Mouse (Mus musculus): ENCODE measurements around the gene Zfp771.

The Zfp771 gene

DNA sequence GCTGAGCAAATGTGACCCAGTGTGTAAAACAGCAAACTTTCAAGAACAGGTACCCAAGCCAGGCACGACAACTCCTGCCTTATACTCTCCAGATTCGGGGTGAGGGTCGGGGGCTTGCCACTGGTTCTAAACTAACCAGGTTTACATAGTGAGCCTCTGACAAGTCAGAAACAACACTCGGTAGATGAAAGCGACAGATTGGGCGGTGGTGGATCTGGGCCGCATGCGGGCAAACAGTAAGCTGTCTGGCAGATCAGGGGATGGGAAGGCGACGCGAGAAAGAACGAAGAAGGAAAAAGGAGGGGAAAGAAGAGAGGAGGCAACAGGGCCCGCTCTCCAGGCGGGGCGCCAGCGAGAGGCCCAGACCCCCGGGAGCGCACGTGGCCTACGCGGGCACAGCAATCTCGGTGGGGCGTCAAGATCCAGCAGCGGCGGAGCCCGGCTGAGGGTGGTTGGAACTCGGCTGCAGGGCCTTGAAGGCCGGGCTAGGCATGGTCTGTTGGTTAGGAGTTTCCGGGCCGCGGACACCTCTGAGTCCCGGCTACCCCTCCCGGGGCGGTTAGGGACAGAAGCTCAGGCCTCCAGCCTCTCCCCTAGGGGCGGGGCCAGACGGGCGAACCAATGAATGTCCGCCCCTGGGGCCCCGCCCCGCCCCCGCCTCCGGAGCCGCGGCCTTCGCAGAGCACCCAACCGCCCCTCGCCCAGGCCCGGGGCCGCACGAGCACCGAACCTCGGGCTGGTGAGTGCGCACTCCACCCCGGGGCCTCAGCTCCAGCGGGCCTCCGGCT, at the start of gene Zfp771:
Gene Zfp771, plus strand, starts transcription at position 405 of the 788 bp plus-strand sequence.
- CTCF ChIA-PET = no interaction called here

DNA sequence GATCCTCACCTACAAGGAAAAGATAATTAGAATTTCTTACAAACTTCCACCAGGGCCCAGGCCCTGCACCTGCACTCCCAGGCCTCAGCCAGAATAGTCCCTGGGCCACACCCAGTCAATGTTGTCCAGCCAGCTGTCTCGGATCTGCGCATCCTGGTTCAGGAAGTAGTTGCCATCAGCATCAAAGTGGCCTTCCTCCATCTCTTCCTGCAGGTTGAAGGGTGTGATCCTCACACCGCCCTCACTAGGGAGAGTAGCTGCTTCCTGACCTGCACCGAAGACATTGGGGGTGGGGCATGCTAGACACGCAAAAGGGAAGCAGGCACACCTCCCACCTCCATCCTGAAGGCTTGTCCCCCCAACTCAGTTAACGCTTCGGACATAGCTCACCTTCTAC, 49.4 kb upstream of the Zfp771 start:
- CTCF ChIA-PET = no interaction called here

DNA sequence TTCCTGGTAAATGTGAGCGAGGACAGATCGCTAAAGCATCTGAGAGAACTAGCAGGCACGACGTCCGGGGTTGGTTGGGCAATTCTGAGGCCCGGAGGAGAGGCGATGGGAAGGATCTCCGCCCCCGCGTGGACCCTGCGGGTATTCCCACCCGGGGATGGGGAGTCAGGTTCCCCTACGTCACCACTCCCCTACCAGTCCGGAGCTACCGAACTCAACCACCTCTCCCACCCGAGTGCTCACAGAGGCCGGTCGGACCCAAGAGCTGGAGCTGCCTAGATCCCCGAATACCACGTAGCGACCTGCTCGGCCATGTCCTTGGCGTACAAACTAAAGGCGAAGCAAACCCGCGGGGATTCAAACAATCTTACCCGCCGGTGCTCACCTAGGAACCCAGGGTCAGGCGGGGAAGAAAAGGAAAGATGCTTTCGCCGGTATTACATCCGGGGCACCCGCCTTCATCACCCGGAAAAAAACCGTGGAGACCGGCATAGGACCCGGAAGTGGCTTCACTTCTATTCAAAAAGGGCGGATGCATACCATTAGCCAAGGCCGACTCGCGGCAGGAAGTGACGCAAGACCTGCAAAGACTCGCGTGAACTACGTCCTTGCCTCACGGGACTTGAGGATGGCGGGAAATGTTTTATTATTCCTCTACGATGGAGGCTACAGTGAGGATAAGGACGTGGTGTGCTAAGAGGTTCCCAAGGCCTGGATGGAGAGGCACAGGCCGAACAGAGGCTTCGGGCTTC, 48.4 kb upstream of the Zfp771 start, which contains the start of gene Cd2bp2:
Gene Cd2bp2, minus strand, starts transcription at position 507 of the 752 bp plus-strand sequence.
- CTCF ChIA-PET = no interaction called here

DNA sequence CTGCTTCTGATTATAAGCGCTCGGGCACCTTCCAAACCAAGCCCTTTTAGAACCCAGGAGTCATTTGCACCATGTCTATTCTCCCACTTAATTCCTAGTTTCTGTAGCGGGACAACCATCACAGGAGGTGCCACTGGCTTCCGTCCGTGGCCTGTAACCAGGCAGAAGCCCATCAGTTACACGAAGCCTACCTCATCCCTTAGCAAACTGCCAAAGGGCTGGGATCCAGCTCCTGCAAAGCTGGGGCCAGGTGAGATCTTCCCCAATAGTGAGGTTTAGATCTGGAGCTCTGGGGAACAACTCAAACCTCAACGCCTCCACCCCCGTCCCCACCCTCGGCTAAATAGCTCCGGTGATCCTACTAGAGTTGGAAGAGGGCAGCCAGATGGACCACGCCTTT, 47.6 kb upstream of the Zfp771 start:
- CTCF ChIA-PET = no interaction called here

DNA sequence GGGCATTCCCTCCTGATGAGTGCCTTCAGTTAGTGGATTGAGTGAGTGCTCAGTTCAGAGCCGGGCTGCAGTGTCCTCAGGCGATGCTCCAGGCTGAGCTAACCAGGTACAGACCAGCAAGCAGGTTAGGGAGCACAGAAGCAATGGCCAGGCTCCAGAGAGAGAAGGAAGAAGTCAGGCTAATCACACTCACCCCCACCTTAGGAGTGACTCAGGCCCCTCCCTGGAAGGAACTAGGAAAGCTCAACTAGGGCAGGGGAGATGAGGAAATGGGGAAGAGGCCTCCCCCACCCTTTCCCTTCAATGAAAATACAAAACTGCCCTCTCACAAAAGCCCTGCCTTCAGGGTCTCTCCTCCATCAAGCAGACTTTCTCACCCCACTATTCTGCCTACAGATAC, 37.5 kb upstream of the Zfp771 start:
- CTCF ChIA-PET = no interaction called here

DNA sequence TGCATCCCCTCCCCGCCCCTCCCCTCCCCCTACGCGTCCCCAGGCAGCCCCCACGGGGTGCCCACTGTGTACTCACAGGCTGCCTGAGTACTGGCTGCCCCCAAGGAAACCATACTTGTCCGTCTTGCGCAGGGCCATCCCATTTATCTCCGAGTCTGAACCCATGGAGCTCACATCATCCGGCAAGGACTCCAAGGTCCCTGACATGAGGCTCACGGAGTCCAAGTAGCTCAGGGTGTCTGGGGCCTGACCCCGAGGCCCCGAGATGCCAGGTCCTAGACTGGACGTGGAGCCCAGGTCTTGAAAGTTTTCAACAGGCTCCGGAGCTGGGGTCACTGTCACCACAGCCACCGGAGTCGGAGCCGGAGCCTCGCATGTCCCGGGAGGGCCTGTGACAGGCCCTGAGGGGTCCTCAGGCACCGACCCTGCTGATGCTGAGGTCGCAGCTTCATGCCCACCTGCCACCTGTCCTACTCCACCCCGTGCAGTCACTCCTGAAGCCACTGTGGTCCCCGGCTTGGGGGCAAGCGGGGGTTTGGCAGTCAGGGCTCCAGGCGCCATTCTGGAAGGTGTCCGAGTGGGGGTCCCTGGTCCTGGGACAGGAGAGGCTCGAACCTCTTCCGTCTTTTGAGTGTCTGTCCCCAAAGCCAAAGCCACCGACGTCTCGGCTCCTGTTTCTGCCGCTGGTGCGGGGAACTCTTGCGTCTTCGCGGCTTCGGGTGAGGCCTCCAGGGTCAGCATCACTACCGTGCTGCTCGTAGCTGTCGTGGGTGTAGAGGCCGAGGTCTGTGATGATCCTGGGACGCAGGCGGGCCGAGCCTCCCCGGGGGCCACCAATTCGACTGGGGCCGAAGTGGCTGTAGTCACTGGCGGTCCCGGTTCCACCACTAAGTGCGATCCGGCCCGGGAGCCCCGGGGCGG, 36.4 kb upstream of the Zfp771 start:
- CTCF ChIA-PET = no interaction called here

DNA sequence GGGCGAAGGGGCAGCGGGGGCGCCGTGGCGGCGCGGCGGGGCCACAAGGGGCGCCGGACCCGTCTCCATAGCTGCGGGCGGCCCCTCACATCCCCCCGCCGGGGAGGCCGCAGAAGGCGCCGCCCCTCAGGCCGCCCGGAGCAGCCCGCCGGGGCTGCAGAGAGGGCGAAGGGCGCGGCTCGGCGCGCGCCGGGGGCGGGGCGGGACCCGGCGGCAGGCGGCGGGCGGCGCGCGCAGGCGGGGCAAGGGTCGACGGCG, 35.9 kb upstream of the Zfp771 start, which contains the start of gene Tbc1d10b:
Gene Tbc1d10b, minus strand, starts transcription at position 174 of the 258 bp plus-strand sequence.
- CTCF ChIA-PET = no interaction called here

DNA sequence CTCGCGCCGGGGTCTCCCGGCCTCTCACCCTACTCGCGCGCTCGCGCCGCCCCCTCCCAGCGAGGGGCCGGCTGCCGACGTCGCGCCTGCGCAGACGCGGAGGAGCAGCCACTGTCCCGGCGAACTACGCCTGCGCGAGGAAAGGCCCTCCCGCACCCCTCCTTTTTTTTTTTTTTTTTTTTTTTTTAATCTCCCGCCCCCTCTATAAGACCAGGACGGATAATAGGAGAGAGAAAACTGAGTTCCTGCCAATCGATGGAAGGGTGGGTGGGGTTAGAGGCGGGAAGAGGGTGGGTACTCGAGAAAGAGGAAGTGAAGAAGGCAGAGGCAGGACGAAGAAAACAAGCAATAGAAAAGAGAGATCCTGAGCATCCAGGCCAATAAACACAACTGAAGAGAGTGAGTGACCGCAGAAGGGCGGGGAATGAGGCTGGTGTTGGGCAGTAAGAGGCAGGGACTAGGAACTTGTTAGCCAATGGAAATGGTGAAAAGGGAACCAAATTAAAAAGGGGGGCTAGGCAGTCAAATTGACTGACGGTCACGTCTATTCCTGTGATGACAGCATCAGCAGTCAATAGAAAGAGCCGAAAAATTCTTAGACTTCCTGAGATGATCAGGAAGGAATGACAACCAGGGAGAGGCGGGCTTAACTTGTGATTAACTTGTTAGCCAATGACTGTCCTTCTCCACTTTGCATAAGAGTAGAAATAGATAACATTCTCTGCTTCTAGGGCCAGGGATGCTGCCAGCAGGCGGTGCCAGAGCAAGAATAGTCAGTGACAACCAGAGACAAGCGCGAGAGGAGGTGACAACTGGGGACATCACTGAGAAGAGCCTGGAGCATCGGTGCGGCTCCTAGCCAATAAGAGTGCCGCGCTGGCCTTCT, 35.3 kb upstream of the Zfp771 start, which contains the start of gene Mylpf:
Gene Mylpf, plus strand, starts transcription at position 338 of the 886 bp plus-strand sequence.
- CTCF ChIA-PET = no interaction called here

DNA sequence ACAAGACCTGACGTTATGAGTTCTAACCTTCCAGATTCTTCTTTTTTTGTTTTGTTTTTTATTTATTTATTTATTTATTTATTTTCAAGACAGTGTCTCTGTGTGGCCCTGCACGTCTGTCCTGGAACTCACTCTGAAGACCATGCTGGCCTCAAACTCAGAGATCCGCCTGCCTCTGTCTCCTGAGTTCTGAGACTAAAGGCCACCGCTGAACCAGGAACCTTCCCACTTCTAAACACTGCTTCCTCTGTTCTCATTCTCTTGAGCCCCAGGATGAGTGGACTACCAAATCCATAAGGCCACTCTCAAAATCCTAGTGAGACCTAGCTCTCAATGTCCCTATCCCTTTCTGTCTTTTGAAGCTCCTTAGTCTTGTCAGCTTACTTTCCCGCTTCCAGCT, 34.2 kb upstream of the Zfp771 start:
- CTCF ChIA-PET = interaction anchor here (0.5 kb wide), 1 partner anchor 185 kb away, joined by 4 read pairs; no protein-coding TSS in a partner anchor

DNA sequence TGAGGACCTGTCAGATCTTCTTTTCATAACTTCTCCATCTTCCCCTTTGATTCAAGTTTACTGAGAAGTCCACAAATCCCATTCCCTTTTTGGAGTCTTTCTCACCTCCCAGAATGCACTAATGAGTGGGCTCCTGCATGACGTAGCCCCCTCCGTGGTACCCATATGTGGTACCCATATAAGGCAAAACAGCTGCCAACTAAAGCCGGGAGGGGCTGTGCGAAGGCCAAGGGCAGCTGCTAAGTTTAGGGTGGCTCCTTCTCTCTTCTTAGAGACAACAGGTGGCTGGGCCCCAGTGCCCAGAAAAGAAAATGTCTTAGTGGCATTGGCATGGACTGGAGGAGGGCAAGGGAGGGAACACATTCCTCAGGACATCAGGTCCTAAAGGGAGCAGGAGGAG, 33.8 kb upstream of the Zfp771 start:
- CTCF ChIA-PET = interaction anchor here (0.6 kb wide), 1 partner anchor 867 kb away, joined by 4 read pairs; no protein-coding TSS in a partner anchor

DNA sequence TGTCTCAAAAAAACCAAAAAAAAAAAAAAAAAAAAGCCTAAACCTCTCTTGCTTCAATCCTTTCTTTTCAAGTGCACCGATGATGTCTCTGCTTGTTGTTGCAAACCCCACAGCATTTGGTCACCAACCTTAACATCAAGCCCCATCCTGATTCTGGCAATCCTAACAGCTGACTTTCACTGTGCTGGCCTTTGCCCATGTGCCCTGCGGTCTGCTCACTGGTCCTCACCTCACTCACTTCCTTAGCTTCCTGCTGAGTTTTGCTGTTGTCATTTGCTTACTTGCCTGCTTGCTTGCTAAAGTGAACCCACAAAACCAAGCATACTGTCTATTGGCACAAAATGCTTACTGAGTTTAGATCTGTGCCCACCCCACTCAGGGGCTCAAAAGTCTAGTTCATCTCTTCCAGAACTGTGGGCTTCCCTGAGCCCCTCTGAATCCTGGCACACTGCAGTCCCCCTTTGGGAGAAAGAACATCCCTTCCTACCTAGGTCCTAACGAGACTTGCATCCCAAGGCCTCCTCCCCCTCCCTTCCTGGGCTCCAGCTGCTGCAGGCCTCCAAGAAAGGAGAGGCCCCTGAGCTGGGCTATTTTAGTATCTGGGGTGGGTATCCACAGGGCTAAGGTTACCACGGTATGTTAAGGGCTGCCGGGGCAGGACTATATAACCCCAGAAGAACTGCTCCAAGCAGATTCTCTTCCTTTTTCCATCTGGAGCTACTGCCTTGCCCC, 32.9 kb upstream of the Zfp771 start:
- CTCF ChIA-PET = interaction anchor here (0.6 kb wide), 1 partner anchor 715 kb away, joined by 3 read pairs; no protein-coding TSS in a partner anchor

DNA sequence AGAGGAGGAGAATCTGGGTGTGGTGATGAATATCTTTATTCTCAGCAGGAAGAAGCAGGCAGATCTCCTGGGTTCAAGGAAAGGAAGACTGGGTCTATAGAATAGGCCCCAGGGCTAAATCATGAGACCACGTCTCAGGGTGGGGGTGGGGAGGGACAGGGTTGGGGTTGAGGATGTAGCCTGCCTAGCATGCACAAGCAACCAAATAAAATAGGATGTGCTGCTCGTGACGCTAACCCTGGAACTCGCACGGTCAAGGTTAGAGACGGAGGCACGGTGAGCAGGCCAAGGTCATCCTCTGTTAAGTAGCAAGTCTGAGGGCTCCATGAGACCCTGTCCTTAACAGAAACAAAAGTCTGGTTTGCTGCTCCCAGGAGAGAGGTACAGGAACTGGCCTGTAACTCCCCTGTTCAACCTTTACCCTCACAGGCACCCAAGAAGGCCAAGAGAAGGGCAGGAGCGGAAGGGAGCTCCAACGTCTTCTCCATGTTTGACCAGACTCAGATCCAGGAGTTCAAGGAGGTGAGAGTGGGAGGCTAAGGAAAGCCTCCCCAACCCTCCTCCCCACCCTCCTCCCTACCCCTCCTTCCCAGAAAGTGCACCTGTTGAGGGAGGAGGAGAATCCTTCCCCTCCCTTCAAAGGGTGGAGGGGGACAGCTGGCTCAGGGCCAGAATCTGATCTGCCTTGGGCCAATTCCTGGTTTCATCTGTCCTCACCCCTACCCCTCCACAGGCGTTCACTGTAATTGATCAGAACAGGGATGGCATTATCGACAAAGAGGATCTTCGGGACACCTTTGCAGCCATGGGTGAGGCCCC, 31.4 kb upstream of the Zfp771 start:
- CTCF ChIA-PET = interaction anchor here (0.5 to 1.1 kb wide), 3 partner anchors 28 to 91 kb away, joined by 3 to 4 read pairs (median 3); no protein-coding TSS in a partner anchor

DNA sequence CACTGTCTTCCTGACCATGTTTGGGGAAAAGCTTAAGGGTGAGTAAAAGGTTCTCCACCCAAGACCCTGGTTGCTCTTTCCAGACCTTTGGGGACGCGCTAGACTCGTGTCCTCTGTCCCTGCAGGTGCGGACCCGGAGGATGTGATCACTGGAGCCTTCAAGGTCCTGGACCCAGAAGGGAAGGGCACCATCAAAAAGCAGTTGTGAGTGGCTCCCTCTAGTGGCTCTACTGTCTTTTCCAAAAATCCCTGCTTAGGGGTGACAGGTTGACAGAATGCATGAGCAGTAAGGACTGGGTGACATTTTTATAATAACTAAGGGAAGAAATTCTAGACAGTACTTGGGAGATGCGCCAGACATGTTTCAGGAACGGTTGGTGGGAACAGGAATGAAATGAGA, 30.6 kb upstream of the Zfp771 start:
- CTCF ChIA-PET = interaction anchor here (0.7 to 1.1 kb wide), 3 partner anchors 14 to 90 kb away, joined by 3 to 6 read pairs (median 4); no protein-coding TSS in a partner anchor

DNA sequence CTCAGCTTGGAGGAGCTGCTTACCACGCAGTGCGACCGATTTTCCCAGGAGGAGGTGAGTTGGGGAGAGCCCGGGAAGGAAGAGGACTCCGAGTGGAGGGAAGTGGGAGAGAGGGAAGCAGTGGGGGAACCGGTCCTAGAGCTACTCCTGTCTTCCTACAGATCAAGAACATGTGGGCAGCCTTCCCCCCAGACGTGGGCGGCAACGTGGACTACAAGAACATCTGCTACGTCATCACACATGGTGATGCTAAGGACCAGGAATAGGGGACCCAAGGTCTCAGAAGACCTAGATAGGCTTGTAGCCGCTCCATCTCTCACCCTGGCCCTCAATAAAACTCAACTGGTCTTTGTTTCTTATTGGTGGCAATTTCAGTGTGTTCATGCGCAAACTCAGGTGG, 30.1 kb upstream of the Zfp771 start:
- CTCF ChIA-PET = interaction anchor here (0.7 to 1.1 kb wide), 3 partner anchors 14 to 103 kb away, joined by 3 to 10 read pairs (median 6); no protein-coding TSS in a partner anchor

DNA sequence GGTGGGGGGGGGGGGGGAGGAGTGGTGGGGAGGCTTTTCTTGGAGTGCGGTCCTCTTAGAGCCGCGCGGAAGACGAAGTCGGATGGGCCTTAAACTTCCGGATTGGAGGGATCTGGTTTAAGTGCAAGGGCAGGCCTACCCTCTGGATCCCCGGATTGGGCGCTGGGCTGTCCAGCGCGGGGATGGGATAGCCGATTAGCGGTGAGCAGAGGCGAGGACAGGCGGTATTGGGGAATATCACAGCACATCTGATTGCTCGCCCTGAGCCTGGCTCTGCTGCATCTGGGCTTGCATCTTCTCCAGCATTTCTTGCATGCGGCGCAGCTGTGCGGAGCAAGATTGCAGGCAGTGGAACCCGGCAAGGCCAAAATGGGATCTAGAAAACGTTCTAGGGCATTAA, 29.6 kb upstream of the Zfp771 start:
- CTCF ChIA-PET = interaction anchor here (0.7 to 1.1 kb wide), 2 partner anchors 13 to 104 kb away, joined by 6 to 10 read pairs; no protein-coding TSS in a partner anchor

DNA sequence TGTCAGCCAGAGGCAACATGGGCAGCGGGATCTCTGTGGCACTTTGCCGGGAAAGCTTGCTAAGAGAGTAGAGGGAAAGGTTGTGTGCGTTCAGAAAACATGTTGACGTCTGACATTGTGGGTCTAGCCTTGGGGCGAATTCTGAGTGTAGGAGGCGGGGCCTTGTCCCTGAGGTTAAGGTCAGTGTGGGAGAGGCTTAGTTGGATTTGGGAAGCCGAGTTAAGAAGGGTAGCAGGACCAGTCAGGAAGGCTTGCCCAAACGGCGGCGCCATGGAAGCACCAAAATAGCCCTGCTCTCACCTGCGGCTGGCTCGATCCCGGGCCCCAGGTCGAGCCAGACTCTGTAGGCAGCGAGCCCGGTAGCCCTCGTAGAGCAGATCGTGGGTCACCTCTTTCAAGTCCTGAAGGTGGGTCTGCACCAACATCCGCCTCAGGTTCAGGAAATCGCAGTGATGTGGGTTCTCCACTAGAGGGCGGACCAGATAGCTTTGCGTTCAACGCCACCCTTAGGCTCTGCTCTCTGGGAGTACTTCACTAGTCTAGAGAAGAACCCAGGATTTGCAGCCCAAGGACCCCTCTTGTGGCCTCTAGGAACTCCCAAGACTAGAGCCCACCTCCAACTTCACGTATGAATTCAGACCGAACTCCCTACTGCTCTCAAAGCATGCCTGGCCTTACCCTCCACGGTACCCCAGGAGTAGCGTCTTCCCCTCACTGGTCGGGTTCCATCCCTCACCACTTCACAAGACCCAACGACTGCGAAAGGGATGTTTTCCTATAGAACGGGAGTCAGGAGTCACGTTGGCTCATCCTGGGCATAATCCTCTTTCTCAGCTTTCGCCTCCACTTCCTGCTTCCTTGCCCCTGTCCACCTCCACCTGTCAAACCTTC, 28.8 kb upstream of the Zfp771 start:
- CTCF ChIA-PET = no interaction called here

DNA sequence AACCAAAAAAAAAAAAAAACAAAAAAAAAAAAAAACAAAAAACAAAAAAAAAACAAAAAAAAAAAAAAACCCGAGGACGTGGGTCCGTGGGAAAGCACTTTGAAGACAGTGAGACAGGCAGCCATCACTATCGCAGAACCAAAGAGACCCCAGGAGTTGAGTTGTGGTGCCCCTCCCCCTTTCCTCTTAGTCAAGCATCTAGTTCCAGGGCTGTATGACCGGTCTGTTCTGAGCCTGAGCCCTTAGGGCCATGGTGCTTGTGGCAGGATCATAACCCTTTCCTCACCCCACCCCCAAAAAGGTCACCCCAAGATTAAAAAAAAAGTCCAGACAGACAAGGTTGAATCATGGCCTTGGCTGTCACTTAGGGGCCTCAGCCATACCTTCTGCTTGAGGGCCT, 27.8 kb upstream of the Zfp771 start:
- CTCF ChIA-PET = no interaction called here

DNA sequence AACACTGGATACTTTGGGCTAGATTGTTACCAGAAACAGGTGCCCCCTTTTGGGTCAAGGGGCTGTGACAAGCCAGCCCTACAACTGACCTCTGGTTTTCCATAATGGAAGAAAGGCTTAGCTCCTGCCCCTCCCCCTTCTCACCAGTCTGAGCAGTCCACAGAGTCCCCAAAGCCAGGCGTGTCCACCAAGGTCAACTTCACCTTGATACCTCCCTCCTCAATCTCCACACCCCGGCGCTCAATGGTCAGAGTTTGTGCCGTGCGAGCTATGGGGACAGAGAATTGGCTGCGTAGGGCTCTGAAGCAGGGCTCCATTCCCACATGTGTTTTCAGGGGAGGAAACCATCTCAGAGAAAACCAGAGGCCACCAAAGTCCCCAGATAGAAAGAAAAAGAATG, 26.6 kb upstream of the Zfp771 start:
- CTCF ChIA-PET = interaction anchor here (0.6 kb wide), 3 partner anchors 8 to 174 kb away, joined by 3 read pairs; no protein-coding TSS in a partner anchor

Data from spleen, embryonic (tissue).